Mouse (Mus musculus): ENCODE results near the gene Fbxo48. TPM values are rescaled to one million over a fixed set of nuclear protein-coding genes. Genes with fewer than 3 reads are reported as not detected.

Gene Fbxo48
- polyA plus RNA-seq, 1 experiment, result 2.3 TPM

GRCm38 (mm10) chr11:16978161-16978707, 27.1 kb downstream of the Fbxo48 start:
- Histone ChIP-seq H3K27ac (ENCODE audit: control insufficient read depth, insufficient read depth, low read length) (no peak overlapping the region), H3K27me3 (ENCODE audit: control insufficient read depth, insufficient read depth, low read length) (no peaks in the 10 kb centered on the region), H3K36me3 (ENCODE audit: control insufficient read depth, insufficient read depth, low read length) (no peaks in the 10 kb centered on the region), H3K4me1 (replicated peaks; ENCODE audit: control insufficient read depth, insufficient read depth, low read length) (peaks cover 5% of the 10 kb centered on the region), H3K4me3 (ENCODE audit: control insufficient read depth, insufficient read depth, low read length) (no peak overlapping the region)
- TF ChIP-seq POLR2A (IDR thresholded peaks at IDR 0.05; ENCODE audit: control insufficient read depth, extremely low read depth, insufficient read depth, low read length, poor library complexity) (no peak), CTCF (IDR thresholded peaks at IDR 0.05; ENCODE audit: borderline replicate concordance, control insufficient read depth, extremely low read depth, insufficient read depth, low read length, poor library complexity) (no peak)
- WGBS, result 58% methylated on average over 5 of the region's 5 CpGs
- DNase-seq, result no peak

DNA sequence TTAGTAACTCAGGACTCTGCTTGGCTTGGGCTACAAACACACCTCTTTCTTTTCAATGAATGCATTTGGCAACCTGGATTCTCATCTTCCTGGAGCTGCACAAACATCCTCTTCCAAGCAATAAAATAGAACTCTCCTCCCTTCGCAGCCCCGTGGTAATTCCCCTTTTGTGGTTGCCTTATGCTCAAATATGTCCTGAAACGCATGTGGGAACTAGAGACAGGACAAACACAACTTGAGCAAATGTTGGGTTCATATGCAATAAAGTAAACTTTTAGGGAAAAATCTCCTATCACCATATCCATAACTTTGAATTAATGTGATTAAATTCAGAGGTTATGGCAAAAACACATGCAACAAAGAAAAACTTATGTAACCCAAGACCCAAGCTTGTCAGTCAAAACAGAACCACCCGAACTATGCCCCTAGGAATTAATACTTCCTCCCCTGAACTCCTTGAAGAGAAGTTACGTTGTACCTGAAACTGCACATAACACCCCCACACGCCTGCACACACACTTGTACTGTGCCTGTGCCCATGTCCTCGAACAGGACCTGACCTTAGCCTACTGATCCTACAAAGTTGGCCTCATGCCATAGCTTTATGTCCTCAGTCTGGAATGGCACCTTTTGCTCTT, 35.5 kb downstream of the Fbxo48 start:
- Histone ChIP-seq H3K27ac (ENCODE audit: control insufficient read depth, insufficient read depth, low read length) (no peak overlapping the region), H3K36me3 (ENCODE audit: control insufficient read depth, insufficient read depth, low read length) (no peaks in the 10 kb centered on the region), H3K4me3 (ENCODE audit: control insufficient read depth, insufficient read depth, low read length) (no peak overlapping the region), H3K4me1 (replicated peaks; ENCODE audit: control insufficient read depth, insufficient read depth, low read length) (peaks cover 8% of the 10 kb centered on the region), H3K27me3 (ENCODE audit: control insufficient read depth, insufficient read depth, low read length) (no peaks in the 10 kb centered on the region)
- TF ChIP-seq CTCF (IDR thresholded peaks at IDR 0.05; ENCODE audit: borderline replicate concordance, control insufficient read depth, extremely low read depth, insufficient read depth, low read length, poor library complexity) (no peak), POLR2A (IDR thresholded peaks at IDR 0.05; ENCODE audit: control insufficient read depth, extremely low read depth, insufficient read depth, low read length, poor library complexity) (no peak)
- DNase-seq, result no peak
- WGBS, result 70% methylated on average over 7 of the region's 7 CpGs

DNA sequence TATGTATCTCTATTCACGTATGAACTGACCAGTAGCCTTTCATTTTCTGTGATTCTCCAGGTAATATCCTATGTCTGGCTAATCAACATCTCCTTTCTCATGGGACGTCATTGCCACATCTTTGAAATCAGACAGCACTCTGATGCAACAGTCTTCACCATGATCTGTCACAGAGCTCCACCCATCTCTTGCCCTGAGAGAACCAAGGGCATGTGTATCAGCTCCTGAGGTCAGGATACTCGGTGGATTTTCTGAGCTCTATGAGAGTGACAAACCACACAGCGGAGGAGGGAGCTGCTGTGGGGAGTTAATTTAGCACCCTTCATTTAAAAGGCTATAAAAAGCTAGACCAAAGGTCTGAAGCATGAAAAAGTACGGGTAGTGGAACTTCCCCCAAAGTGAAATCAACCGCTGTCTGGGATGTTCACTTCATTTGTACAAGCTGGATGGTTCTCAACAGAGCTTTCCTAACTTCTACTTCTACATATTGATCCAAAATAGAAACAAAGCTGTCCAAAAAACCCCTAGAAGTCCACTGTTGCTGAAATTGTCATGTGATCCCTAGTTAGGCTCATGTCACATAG, 36.7 kb downstream of the Fbxo48 start:
- no peak overlapping the region for H3K4me3 ChIP-seq (ENCODE audit: control insufficient read depth, insufficient read depth, low read length)
- no peaks in the 10 kb centered on the region for H3K27me3 ChIP-seq (ENCODE audit: control insufficient read depth, insufficient read depth, low read length)
- no peak overlapping the region for H3K27ac ChIP-seq (ENCODE audit: control insufficient read depth, insufficient read depth, low read length)
- TF ChIP-seq CTCF (IDR thresholded peaks at IDR 0.05; ENCODE audit: borderline replicate concordance, control insufficient read depth, extremely low read depth, insufficient read depth, low read length, poor library complexity) (no peak), POLR2A (IDR thresholded peaks at IDR 0.05; ENCODE audit: control insufficient read depth, extremely low read depth, insufficient read depth, low read length, poor library complexity) (no peak)
- H3K36me3 ChIP-seq (ENCODE audit: control insufficient read depth, insufficient read depth, low read length), result no peaks in the 10 kb centered on the region
- 63% methylated on average over 6 of the region's 6 CpGs for WGBS
- H3K4me1 ChIP-seq (replicated peaks; ENCODE audit: control insufficient read depth, insufficient read depth, low read length), result peaks cover 5% of the 10 kb centered on the region
- DNase-seq, result no peak

DNA sequence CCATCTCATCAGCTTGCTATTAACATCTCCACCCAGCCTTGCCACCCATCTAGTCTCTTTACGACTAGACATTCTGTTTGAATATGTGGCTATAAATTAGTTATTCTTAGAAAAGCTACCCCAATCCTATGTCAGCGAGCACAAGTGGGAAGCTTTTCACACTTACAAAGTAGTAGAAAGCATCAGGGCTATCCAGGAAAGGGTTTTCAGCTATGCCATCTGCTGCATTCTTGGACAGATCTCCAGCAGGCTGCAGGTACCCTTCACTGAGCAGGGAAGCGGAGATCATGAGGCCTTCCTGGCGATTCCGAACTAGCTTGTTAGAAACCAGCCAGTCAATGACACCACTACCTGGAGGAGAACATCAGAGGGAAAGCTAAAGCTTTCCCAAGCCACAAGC, 38.7 kb downstream of the Fbxo48 start:
- Histone ChIP-seq H3K4me3 (ENCODE audit: control insufficient read depth, insufficient read depth, low read length) (no peak overlapping the region), H3K36me3 (ENCODE audit: control insufficient read depth, insufficient read depth, low read length) (no peaks in the 10 kb centered on the region), H3K4me1 (replicated peaks; ENCODE audit: control insufficient read depth, insufficient read depth, low read length) (no peaks in the 10 kb centered on the region), H3K27me3 (ENCODE audit: control insufficient read depth, insufficient read depth, low read length) (no peaks in the 10 kb centered on the region), H3K27ac (ENCODE audit: control insufficient read depth, insufficient read depth, low read length) (no peak overlapping the region)
- DNase-seq, result no peak
- WGBS, result 94% methylated on average over 5 of the region's 5 CpGs
- TF ChIP-seq POLR2A (IDR thresholded peaks at IDR 0.05; ENCODE audit: control insufficient read depth, extremely low read depth, insufficient read depth, low read length, poor library complexity), result no peak
- no peak for TF ChIP-seq CTCF (IDR thresholded peaks at IDR 0.05; ENCODE audit: borderline replicate concordance, control insufficient read depth, extremely low read depth, insufficient read depth, low read length, poor library complexity)

GRCm38 (mm10) chr11:16992880-16993279, 41.7 kb downstream of the Fbxo48 start:
- 92% methylated on average over 6 of the region's 6 CpGs for WGBS
- no peak overlapping the region for H3K27ac ChIP-seq (ENCODE audit: control insufficient read depth, insufficient read depth, low read length)
- no peaks in the 10 kb centered on the region for H3K36me3 ChIP-seq (ENCODE audit: control insufficient read depth, insufficient read depth, low read length)
- TF ChIP-seq CTCF (IDR thresholded peaks at IDR 0.05; ENCODE audit: borderline replicate concordance, control insufficient read depth, extremely low read depth, insufficient read depth, low read length, poor library complexity) (no peak), POLR2A (IDR thresholded peaks at IDR 0.05; ENCODE audit: control insufficient read depth, extremely low read depth, insufficient read depth, low read length, poor library complexity) (no peak)
- no peak overlapping the region for H3K4me3 ChIP-seq (ENCODE audit: control insufficient read depth, insufficient read depth, low read length)
- H3K4me1 ChIP-seq (replicated peaks; ENCODE audit: control insufficient read depth, insufficient read depth, low read length), result no peaks in the 10 kb centered on the region
- no peak for DNase-seq
- H3K27me3 ChIP-seq (ENCODE audit: control insufficient read depth, insufficient read depth, low read length), result no peaks in the 10 kb centered on the region

DNA sequence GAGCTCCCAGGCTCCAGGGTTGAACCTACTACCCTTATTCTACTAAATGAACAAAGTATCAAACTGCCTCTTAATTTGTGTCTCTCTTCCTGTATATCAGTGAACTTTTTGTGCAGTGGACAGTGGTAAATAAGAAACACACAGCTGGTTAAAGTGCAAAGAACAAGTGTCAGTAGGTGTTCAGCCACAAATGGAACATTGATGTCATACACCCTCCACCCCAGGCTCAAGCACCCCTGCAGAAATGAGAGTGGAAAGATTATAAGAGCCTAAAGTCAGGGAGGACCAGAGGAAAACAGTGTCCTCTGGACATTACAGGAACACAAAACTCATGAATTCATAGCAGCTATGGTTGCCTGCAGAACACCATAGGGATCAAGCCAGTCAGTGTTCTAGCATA, 45.6 kb downstream of the Fbxo48 start:
- no peak overlapping the region for H3K27ac ChIP-seq (ENCODE audit: control insufficient read depth, insufficient read depth, low read length)
- H3K4me1 ChIP-seq (replicated peaks; ENCODE audit: control insufficient read depth, insufficient read depth, low read length), result no peaks in the 10 kb centered on the region
- H3K4me3 ChIP-seq (ENCODE audit: control insufficient read depth, insufficient read depth, low read length), result no peak overlapping the region
- no peaks in the 10 kb centered on the region for H3K27me3 ChIP-seq (ENCODE audit: control insufficient read depth, insufficient read depth, low read length)
- no peak for TF ChIP-seq CTCF (IDR thresholded peaks at IDR 0.05; ENCODE audit: borderline replicate concordance, control insufficient read depth, extremely low read depth, insufficient read depth, low read length, poor library complexity)
- no peak for TF ChIP-seq POLR2A (IDR thresholded peaks at IDR 0.05; ENCODE audit: control insufficient read depth, extremely low read depth, insufficient read depth, low read length, poor library complexity)
- no peaks in the 10 kb centered on the region for H3K36me3 ChIP-seq (ENCODE audit: control insufficient read depth, insufficient read depth, low read length)
- no peak for DNase-seq

Data from thymus, adult 2 months (tissue).